Mouse (Mus musculus): ENCODE data around the gene Zkscan14. TPM values are rescaled to one million over a fixed set of nuclear protein-coding genes. Genes with fewer than 3 reads are reported as not detected.

Gene Zkscan14
- polyA plus RNA-seq, 1 experiment from 2014 or later, result 7.8 TPM

DNA sequence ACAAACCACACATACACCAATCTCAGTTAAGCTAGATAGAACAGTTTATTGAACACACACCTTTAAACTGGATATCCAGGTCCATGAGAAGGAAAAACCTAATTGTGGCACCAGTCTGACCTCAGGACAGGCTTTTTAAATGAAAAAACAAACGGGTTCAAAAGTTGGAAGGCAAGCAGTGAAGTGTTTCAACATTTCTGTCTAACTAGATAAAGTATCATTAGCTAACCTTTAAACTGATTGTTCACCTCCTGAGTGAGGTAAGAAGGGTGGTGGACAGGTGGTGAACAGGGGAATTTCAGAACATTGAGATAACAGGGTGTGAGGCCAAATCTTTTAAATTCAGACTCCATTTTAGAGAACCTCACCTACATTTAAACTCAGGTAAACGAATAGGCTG, 24.8 kb upstream of the Zkscan14 start:
- no peak overlapping the region for H3K4me3 ChIP-seq (ENCODE audit: control insufficient read depth in 1 of 2, insufficient read depth in 1 of 2, low read depth in 1 of 2, low read length in 2 of 2)
- 52% methylated on average over 2 of the region's 2 CpGs for WGBS

DNA sequence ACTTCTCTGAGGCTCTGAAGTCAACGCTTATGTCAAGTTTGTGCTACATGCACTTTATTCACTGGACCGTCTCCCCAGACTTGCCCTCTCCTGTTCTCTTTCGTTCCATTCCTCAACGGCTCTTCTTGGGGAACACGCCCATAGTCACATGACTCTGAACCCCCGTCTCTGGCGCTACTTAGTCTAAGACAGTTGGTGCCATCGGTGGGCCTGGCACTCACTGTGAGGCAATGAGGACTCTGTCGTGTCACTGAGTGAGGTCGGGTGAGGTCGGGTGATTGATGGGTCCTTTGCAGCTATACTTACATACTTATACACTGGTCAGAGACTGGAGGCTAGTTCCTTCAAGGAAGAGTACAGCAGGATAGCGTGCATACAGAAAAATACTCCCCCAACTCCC, 21.7 kb upstream of the Zkscan14 start:
- no peak overlapping the region for H3K9ac ChIP-seq (ENCODE audit: low read length)
- no peak overlapping the region for H3K27ac ChIP-seq (replicated peaks in 1 of 2; ENCODE audit: control insufficient read depth in 1 of 2, insufficient read depth in 1 of 2, low read depth in 2 of 2, low read length in 2 of 2)
- H3K4me1 ChIP-seq (ENCODE audit: control insufficient read depth in 2 of 2, insufficient read depth in 2 of 2, low read length in 2 of 2), result no peaks in the 10 kb centered on the region
- 79% methylated on average over 12 of the region's 12 CpGs for WGBS
- H3K9me3 ChIP-seq (ENCODE audit: control insufficient read depth, low read length), result no peaks in the 10 kb centered on the region
- no peak for ATAC-seq (ENCODE audit: insufficient number of reproducible peaks, insufficient read depth, low FRiP score, low read depth)
- H3K4me3 ChIP-seq (ENCODE audit: control insufficient read depth in 1 of 2, insufficient read depth in 1 of 2, low read depth in 1 of 2, low read length in 2 of 2), result no peak overlapping the region
- H3K27me3 ChIP-seq (ENCODE audit: control insufficient read depth, insufficient read depth, low read length), result no peaks in the 10 kb centered on the region
- H3K4me2 ChIP-seq (ENCODE audit: low read length), result no peak overlapping the region
- peaks cover 41% of the 10 kb centered on the region for H3K36me3 ChIP-seq (ENCODE audit: control insufficient read depth, insufficient read depth, low read length)

More for the DNA sequence above, 24.8 kb upstream of the Zkscan14 start:
- Histone ChIP-seq H3K9ac (ENCODE audit: low read length) (no peak overlapping the region), H3K4me1 (ENCODE audit: control insufficient read depth in 2 of 2, insufficient read depth in 2 of 2, low read length in 2 of 2) (peaks cover 0 to 5% of the 10 kb centered on the region in 2 experiments; a peak in 1 of 4 replicates), H3K27ac (replicated peaks in 1 of 2; ENCODE audit: control insufficient read depth in 1 of 2, insufficient read depth in 1 of 2, low read depth in 2 of 2, low read length in 2 of 2) (no peak overlapping the region), H3K27me3 (ENCODE audit: control insufficient read depth, insufficient read depth, low read length) (no peaks in the 10 kb centered on the region), H3K9me3 (ENCODE audit: control insufficient read depth, low read length) (no peaks in the 10 kb centered on the region), H3K4me2 (ENCODE audit: low read length) (no peak overlapping the region), H3K36me3 (ENCODE audit: control insufficient read depth, insufficient read depth, low read length) (peaks cover 10% of the 10 kb centered on the region; the same call in 1 of the 2 replicates)
- ATAC-seq (ENCODE audit: insufficient number of reproducible peaks, insufficient read depth, low FRiP score, low read depth), result no peak

DNA sequence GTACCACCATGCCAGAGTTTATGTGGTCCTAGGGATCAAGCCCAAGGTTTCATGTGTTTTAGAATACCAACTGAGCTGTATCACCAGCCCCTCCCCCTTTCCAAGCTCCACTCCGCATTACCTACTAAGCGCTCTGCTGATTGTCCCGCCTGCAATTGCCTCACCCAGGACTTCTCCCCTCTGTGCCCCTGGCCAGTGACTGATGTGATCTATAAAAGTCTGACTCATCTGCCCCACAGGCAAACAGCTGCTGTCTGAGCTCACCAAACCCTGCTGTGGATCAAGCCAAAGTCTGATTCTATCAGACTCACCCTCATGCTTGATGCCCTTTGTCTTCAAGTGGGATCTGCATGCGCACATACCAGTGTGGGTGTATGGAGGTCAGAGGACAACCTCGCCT, 21.2 kb upstream of the Zkscan14 start:
- Histone ChIP-seq H3K4me3 (ENCODE audit: control insufficient read depth in 1 of 2, insufficient read depth in 1 of 2, low read depth in 1 of 2, low read length in 2 of 2) (no peak overlapping the region), H3K4me2 (ENCODE audit: low read length) (no peak overlapping the region), H3K36me3 (ENCODE audit: control insufficient read depth, insufficient read depth, low read length) (peaks cover 46% of the 10 kb centered on the region), H3K4me1 (ENCODE audit: control insufficient read depth in 2 of 2, insufficient read depth in 2 of 2, low read length in 2 of 2) (no peaks in the 10 kb centered on the region), H3K27me3 (ENCODE audit: control insufficient read depth, insufficient read depth, low read length) (no peaks in the 10 kb centered on the region), H3K9me3 (ENCODE audit: control insufficient read depth, low read length) (no peaks in the 10 kb centered on the region), H3K9ac (ENCODE audit: low read length) (no peak overlapping the region), H3K27ac (replicated peaks in 1 of 2; ENCODE audit: control insufficient read depth in 1 of 2, insufficient read depth in 1 of 2, low read depth in 2 of 2, low read length in 2 of 2) (no peak overlapping the region)
- 79% methylated on average over 5 of the region's 5 CpGs for WGBS
- ATAC-seq (ENCODE audit: insufficient number of reproducible peaks, insufficient read depth, low FRiP score, low read depth), result no peak

DNA sequence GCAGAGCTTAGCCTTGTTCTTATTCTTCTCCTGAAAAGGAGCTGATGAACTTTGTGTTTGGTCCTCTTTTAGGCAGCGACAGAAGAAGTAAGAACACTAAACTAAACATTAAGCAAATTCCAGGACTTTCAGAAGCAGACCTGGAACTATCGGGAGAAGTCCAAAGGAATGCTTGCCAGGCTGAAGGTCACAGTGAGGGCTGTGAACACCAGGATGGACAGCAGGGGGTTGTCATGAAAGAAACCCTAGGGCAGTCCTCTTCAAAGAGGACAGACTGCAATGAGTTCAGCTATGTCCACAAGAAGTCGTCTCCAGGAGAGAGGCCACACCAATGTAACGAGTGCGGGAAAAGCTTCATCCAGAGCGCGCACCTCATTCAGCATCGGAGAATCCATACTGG, 18.3 kb upstream of the Zkscan14 start:
- Histone ChIP-seq H3K4me3 (ENCODE audit: control insufficient read depth in 1 of 2, insufficient read depth in 1 of 2, low read depth in 1 of 2, low read length in 2 of 2) (no peak overlapping the region), H3K27me3 (ENCODE audit: control insufficient read depth, insufficient read depth, low read length) (no peaks in the 10 kb centered on the region), H3K9me3 (ENCODE audit: control insufficient read depth, low read length) (no peaks in the 10 kb centered on the region), H3K4me2 (ENCODE audit: low read length) (no peak overlapping the region), H3K36me3 (ENCODE audit: control insufficient read depth, insufficient read depth, low read length) (peaks cover 60% of the 10 kb centered on the region), H3K9ac (ENCODE audit: low read length) (no peak overlapping the region), H3K27ac (replicated peaks in 1 of 2; ENCODE audit: control insufficient read depth in 1 of 2, insufficient read depth in 1 of 2, low read depth in 2 of 2, low read length in 2 of 2) (no peak overlapping the region), H3K4me1 (ENCODE audit: control insufficient read depth in 2 of 2, insufficient read depth in 2 of 2, low read length in 2 of 2) (no peaks in the 10 kb centered on the region)
- WGBS, result 91% methylated on average over 8 of the region's 8 CpGs
- ATAC-seq (ENCODE audit: insufficient number of reproducible peaks, insufficient read depth, low FRiP score, low read depth), result no peak

DNA sequence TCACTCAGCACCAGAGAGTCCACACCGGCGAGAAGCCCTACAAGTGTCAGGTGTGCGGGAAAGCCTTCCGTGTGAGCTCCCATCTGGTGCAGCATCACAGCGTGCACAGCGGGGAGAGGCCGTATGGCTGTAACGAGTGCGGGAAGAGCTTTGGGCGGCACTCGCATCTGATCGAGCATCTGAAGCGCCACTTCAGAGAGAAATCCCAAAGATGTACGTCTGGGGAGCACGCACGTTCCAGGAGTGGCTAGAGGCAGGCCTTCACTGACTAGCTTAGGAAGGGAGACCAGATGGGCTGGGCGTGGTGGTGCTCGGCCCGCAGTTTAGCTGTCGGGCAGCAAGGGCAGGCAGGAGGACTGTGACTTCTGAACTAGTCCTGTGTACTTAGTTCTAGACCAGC, 17.0 kb upstream of the Zkscan14 start:
- Histone ChIP-seq H3K27ac (replicated peaks in 1 of 2; ENCODE audit: control insufficient read depth in 1 of 2, insufficient read depth in 1 of 2, low read depth in 2 of 2, low read length in 2 of 2) (no peak overlapping the region), H3K36me3 (ENCODE audit: control insufficient read depth, insufficient read depth, low read length) (peaks cover 74% of the 10 kb centered on the region), H3K27me3 (ENCODE audit: control insufficient read depth, insufficient read depth, low read length) (no peaks in the 10 kb centered on the region), H3K9ac (ENCODE audit: low read length) (no peak overlapping the region), H3K4me2 (ENCODE audit: low read length) (no peak overlapping the region), H3K9me3 (ENCODE audit: control insufficient read depth, low read length) (no peaks in the 10 kb centered on the region), H3K4me3 (ENCODE audit: control insufficient read depth in 1 of 2, insufficient read depth in 1 of 2, low read depth in 1 of 2, low read length in 2 of 2) (no peak overlapping the region), H3K4me1 (ENCODE audit: control insufficient read depth in 2 of 2, insufficient read depth in 2 of 2, low read length in 2 of 2) (no peaks in the 10 kb centered on the region)
- WGBS, result 89% methylated on average over 20 of the region's 20 CpGs
- no peak for ATAC-seq (ENCODE audit: insufficient number of reproducible peaks, insufficient read depth, low FRiP score, low read depth)

DNA sequence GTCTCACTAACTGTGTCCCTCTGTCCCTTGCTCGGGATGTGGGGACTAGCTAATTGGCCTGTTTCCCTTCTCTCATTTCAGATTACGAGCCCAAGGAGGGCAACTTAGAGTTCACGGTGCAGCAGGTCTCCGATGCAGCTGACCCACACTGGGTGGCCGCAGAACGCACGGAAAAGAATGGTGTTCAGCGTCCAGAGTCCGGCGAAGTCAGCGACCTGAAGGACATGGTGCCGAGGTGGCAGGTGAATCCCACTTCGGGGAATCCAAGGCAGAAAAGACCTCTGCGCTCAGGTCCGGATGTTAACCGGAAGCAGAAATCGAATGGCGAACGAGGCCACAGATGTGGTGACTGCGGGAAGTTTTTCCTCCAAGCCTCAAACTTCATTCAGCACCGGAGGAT, 16.5 kb upstream of the Zkscan14 start:
- H3K4me2 ChIP-seq (ENCODE audit: low read length), result no peak overlapping the region
- WGBS, result 91% methylated on average over 21 of the region's 21 CpGs
- no peaks in the 10 kb centered on the region for H3K4me1 ChIP-seq (ENCODE audit: control insufficient read depth in 2 of 2, insufficient read depth in 2 of 2, low read length in 2 of 2)
- H3K9me3 ChIP-seq (ENCODE audit: control insufficient read depth, low read length), result no peaks in the 10 kb centered on the region
- H3K27ac ChIP-seq (replicated peaks in 1 of 2; ENCODE audit: control insufficient read depth in 1 of 2, insufficient read depth in 1 of 2, low read depth in 2 of 2, low read length in 2 of 2), result no peak overlapping the region
- peaks cover 78% of the 10 kb centered on the region for H3K36me3 ChIP-seq (ENCODE audit: control insufficient read depth, insufficient read depth, low read length)
- H3K9ac ChIP-seq (ENCODE audit: low read length), result no peak overlapping the region
- no peak for ATAC-seq (ENCODE audit: insufficient number of reproducible peaks, insufficient read depth, low FRiP score, low read depth)
- H3K27me3 ChIP-seq (ENCODE audit: control insufficient read depth, insufficient read depth, low read length), result no peaks in the 10 kb centered on the region
- H3K4me3 ChIP-seq (ENCODE audit: control insufficient read depth in 1 of 2, insufficient read depth in 1 of 2, low read depth in 1 of 2, low read length in 2 of 2), result no peak overlapping the region

DNA sequence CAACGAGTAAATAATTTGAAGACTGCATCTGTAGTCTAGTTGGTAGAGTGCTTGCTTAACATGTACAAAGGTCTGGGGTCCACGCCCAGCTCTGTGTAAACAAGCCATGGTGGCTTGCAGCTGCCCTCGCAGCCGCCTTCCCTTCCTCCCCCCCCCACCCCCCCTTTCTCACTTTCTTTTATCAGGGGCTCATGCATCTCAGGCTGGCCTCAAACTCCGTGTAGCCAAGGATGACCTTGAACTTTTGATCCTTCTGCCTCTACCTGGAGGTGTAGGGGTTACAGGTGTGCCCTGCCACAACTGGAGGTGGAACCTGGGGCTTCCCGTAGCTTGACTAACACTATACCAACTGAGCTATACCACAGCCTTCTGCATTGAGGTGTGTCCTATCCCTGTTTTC, 16.1 kb upstream of the Zkscan14 start:
- Histone ChIP-seq H3K4me3 (ENCODE audit: control insufficient read depth in 1 of 2, insufficient read depth in 1 of 2, low read depth in 1 of 2, low read length in 2 of 2) (no peak overlapping the region), H3K4me2 (ENCODE audit: low read length) (no peak overlapping the region), H3K36me3 (ENCODE audit: control insufficient read depth, insufficient read depth, low read length) (peaks cover 83% of the 10 kb centered on the region), H3K27me3 (ENCODE audit: control insufficient read depth, insufficient read depth, low read length) (no peaks in the 10 kb centered on the region), H3K9ac (ENCODE audit: low read length) (no peak overlapping the region), H3K27ac (replicated peaks in 1 of 2; ENCODE audit: control insufficient read depth in 1 of 2, insufficient read depth in 1 of 2, low read depth in 2 of 2, low read length in 2 of 2) (no peak overlapping the region), H3K4me1 (ENCODE audit: control insufficient read depth in 2 of 2, insufficient read depth in 2 of 2, low read length in 2 of 2) (no peaks in the 10 kb centered on the region), H3K9me3 (ENCODE audit: control insufficient read depth, low read length) (no peaks in the 10 kb centered on the region)
- ATAC-seq (ENCODE audit: insufficient number of reproducible peaks, insufficient read depth, low FRiP score, low read depth), result no peak
- WGBS, result 85% methylated on average over 6 of the region's 6 CpGs

DNA sequence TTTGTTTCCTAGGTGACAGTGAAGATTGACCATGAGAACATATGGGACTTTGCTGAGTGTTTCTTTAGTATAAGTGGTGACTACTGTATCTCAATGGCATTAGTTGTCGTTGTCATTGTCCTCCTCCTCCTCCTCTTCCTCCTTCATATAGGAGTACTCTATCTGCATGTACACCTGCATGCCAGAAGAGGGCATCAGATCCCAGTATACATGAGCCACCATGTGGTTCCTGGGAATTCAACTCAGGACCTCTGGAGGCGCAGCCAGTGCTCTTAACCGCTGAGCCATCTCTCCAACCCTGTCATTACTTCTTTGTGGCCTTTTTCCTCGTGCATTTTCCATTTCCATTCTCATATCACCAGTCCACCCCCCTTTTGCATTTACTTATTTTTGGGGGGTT, 13.0 kb upstream of the Zkscan14 start:
- Histone ChIP-seq H3K36me3 (ENCODE audit: control insufficient read depth, insufficient read depth, low read length) (peaks cover 85% of the 10 kb centered on the region), H3K4me2 (ENCODE audit: low read length) (no peak overlapping the region), H3K4me3 (ENCODE audit: control insufficient read depth in 1 of 2, insufficient read depth in 1 of 2, low read depth in 1 of 2, low read length in 2 of 2) (no peak overlapping the region), H3K9me3 (ENCODE audit: control insufficient read depth, low read length) (no peaks in the 10 kb centered on the region), H3K27me3 (ENCODE audit: control insufficient read depth, insufficient read depth, low read length) (no peaks in the 10 kb centered on the region), H3K9ac (ENCODE audit: low read length) (no peak overlapping the region), H3K27ac (replicated peaks in 1 of 2; ENCODE audit: control insufficient read depth in 1 of 2, insufficient read depth in 1 of 2, low read depth in 2 of 2, low read length in 2 of 2) (no peak overlapping the region), H3K4me1 (ENCODE audit: control insufficient read depth in 2 of 2, insufficient read depth in 2 of 2, low read length in 2 of 2) (no peaks in the 10 kb centered on the region)
- WGBS, result 66% methylated on average over 4 of the region's 4 CpGs
- no peak for ATAC-seq (ENCODE audit: insufficient number of reproducible peaks, insufficient read depth, low FRiP score, low read depth)
